Mouse (Mus musculus) kidney, postnatal 36 days (tissue): ENCODE measurements around the gene Gm8994.
"Not testable (repeated sequence)": the region's sequence is repeated elsewhere in the genome, so short reads cannot be mapped to it uniquely, and the experiment has no call there.

Experiments
- DNase-seq, 2 experiments: peaks; one replicate each; pipeline ENCODE4 v3.0.0; 2021 to 2022; ENCODE audit warnings: mixed read lengths in 2 of 2

The Gm8994 gene

DNA sequence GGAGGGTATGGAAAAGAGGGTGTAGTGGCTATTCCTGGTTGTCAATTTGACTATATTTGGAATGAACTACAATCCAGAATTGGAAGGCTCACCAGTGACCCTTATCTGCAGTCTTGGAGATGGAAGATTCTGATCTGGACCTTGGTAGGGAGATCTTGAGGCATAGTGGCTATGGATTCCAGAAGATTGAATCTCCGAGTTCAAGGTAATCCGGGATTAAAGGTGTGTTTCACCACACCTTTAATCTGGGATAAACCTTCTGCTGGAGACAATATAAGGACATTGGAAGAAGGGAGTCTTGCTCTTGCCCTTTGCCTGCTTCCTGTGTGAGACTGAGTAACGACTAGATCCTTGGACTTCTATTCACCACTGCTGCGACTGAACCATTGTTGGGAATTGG, at the start of gene Gm8994:
Gene Gm8994 (plus strand): TSS at position 301 of the 400 bp plus-strand sequence.
- not testable (repeated sequence) for DNase-seq

- DNase-seq, result no peak
Observed at GRCm38 (mm10) chr6:136277685-136278084, 49.7 kb upstream of the Gm8994 start.

- no peak for DNase-seq
Observed at GRCm38 (mm10) chr6:136284565-136284964, 42.8 kb upstream of the Gm8994 start.

GRCm38 (mm10) chr6:136286180-136286579, 41.2 kb upstream of the Gm8994 start:
- DNase-seq, result no peak

DNA sequence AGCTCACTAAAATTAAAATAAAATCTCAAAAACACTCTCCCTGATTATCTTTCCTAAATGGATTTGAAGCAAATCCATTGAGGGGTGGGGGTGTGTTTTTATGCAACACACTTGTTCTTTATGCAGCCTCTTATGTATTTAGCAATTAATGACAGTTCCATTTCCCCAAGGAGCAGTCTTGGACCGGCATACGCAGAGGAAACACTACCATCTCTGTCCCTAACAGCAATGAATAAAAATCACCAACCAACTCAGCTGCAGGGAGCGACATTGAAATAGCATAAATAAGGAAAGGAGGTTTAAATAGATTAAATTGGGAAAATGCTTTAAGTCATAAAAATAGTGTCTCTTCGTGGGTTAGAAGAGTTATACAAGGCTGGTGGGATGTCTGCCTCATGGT, 40.8 kb upstream of the Gm8994 start:
- no peak for DNase-seq

- DNase-seq, result no peak
Observed at GRCm38 (mm10) chr6:136291424-136291823, 35.9 kb upstream of the Gm8994 start.

DNA sequence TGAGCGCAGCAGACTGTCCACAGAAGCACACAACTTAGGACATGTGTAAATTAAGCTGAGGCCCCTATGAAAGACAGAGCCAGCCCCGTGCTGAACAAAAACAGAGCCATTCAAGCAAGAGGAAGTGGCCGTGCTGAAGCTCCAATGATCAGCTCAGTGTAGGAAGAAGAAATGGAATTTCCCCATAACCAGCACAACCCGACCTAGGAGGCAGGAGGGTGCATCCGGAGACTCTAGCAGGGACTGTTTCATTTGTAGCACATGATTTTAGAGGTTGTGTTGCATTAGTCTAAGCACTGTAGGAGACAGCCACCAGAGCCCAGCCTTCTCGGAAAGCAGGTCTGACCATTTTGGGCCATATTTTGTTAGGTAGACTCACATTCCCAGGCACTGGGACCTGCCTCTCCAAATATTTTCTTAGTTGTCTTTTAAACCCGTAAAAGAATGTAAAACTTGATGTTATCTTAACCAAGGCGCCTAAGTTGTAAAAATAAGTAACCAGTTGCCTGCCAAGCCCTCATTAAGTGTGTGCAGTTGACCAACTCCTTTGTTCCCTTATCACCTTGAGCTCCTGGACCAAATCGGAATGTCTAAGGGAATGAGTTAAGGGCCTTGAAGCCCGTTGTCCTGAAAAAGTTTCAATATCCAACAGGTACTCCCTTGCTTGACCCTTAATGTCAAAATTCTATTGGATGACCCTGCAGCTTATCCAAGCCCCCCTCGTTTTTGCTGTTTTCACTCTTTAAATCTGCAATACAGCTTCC, 35.2 kb upstream of the Gm8994 start:
- no peak for DNase-seq

DNA sequence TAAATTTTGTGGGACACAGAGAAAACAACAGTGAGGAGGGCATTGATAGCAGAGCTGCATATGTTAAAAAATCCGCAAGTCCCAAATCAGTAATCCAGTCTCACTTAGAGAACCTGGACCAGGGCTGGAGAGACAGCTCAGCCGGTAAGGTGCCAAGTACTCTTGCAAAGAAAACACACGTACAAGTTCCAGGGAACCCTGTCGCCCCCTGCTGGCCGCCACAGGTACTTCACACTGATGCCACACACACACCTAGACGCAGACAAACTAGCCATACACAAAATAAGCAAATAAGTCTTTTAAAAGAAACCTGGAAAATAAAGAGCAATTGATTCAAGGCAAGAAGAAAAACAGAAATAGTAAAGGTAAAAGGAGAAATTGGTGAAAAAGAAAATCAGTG, 33.6 kb upstream of the Gm8994 start:
- peak in 1 of 2 experiments; percentile 10 for DNase-seq

DNA sequence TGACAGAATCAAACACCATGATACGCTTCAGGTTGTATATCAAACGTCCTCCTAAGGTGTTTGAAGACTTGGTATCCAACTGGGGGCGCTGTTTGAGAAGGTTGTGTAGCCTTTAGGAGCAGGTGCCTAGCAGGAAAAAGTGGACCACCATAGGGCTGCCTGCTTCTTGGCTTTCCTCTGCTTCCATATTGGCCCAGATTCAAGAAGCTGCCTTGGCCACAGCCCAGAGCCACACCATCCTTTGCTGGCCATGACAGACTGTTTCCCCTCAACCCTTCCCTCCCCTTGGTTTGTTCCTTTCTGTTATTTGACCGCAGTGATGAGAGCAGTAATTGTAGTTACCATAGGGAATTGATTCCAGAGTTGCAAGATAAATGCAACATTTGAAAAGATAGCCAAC, 31.5 kb upstream of the Gm8994 start:
- DNase-seq, result peak; percentile 35 to 41

GRCm38 (mm10) chr6:136296251-136296650, 31.1 kb upstream of the Gm8994 start:
- DNase-seq, result peak in 1 of 2 experiments; percentile 21

DNA sequence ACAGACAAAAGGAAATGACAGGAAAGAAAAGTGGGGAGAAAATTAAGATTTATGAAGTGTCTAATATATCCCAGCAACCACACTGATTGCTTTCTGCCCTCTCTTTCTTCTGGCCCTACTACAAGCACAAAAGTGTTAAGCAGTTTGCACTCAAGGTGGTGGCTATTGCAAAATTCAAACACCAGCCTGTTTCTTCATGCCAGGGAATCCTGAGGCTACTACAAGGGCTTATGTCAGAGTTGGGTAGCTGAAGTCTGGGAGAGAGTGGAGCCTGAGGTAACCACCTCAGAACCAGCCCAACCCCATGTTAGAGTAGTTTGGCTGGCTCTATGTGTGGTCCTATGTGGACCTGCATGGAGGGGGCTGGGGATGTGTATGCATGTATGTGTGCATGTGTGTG, 23.8 kb upstream of the Gm8994 start:
- DNase-seq, result no peak

DNA sequence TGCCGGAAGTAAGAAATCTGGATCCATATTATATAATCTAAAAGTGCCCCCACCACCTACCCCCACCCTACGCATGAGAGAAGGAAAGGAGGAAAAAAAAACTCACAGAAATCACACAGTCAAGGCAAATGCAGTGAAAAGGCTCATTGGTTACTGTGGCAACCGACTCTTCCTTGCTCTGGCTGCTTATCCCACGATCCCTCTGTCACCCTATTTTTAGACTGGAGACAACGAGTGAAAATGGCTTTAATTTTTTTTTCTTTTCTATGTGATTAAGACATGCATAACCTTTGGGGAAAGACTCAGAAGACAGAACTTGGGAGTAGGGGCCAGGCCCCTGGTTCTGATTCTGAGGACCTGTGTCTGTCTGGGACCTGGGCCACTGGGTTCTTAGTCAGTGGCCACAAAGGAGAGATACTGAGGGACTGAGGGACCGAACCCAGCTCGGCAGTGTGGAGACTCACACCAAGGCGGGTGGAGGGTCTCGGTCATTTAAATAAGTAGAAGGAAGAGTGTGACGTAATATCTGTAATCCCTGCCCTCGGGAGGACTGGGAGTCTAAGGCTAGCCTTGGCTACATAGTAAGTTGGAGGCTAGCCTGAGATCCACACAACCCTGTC, 22.9 kb upstream of the Gm8994 start:
- no peak for DNase-seq

DNA sequence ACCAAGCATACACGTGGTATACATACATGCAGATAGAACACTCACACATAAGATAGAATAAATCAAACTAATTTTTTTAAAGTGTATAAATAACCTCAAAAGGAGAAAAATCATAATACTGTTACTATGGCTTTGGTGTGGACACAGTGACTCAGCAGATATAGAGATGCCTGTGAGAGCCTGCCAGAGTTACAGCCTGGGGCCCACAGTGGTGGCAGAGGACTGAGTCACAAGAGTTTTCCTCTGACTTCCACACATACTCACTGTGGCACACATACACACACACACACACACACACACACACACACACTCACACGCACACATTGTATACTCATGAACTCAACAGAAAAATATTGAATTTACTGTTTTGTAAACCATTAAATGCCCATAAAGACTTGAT, 17.9 kb upstream of the Gm8994 start:
- DNase-seq, result no peak

DNA sequence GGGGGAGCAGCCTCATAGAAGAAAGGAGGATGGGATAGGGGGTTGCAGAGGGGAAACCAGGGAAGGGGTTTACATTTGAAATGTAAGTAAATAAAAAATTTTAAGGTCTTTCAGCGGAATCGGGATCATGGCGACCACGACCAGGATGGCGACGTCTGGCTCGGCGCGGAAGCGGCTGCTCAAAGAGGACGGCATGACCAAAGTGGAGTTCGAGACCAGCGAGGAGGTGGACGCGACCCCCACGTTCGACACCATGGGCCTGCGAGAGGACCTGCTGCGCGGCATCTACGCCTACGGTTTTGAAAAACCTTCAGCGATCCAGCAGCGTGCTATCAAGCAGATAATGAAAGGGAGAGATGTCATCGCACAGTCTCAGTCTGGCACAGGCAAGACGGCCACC, 1.1 kb downstream of the Gm8994 start:
- not testable (repeated sequence) for DNase-seq

GRCm38 (mm10) chr6:136340669-136341068, 13.3 kb downstream of the Gm8994 start:
- no peak for DNase-seq

DNA sequence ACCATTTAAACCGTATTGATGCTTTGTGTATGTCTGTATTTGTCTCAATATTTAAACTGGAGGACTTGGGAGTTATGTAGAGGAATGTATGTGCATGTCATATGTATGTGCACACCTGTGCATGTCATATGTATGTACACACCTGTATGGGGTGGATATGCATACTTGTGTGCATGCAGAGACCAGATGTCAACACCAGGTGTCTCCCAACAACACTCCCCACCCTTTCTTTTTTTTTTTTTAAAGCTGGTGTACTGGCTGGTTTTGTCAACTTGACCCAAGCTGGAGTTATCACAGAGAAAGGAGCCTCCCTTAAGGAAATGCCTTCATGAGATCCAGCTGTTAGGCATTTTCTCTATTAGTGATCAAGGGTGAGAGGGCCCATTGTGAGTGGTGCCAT, 13.8 kb downstream of the Gm8994 start:
- no peak for DNase-seq

DNA sequence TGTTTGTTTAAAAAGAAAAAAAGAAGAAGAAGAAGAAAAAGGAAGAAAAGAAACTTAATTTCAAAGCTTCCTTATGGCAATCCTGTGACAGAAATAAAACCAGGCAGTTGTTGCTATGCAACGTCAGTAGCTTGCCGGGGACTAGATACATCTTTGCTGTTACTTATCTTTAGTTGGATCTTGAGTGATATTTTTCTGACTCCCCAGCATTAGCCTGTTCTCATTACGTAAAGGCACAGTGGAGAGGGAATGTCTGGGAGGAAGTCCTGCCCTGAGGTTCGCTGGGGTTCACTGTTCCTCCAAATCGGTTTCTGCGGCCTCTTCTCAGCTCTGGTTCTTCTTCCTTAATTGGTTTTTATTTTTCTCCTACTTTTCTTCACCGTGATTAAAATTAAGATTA, 16.5 kb downstream of the Gm8994 start:
- DNase-seq, result no peak

DNA sequence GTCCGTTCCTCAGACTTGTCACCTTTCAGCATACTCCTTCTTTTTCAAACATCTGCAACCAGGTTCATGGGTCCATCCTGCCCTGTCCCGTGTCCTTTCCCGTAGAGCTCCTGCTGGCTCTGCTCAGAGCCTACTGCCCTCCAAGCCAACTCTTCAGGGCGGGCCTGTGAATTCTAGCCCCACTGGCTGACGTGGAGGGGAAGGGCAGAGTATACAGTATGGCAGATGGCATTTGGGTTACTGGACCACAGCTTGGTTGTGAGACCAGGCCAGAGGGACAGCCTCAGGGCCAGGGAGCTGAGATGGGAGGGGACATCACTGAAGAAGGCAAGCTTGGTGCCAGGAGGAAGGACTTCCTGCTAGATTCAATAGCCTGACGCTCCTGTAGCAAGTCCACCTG, 17.7 kb downstream of the Gm8994 start:
- no peak for DNase-seq

DNA sequence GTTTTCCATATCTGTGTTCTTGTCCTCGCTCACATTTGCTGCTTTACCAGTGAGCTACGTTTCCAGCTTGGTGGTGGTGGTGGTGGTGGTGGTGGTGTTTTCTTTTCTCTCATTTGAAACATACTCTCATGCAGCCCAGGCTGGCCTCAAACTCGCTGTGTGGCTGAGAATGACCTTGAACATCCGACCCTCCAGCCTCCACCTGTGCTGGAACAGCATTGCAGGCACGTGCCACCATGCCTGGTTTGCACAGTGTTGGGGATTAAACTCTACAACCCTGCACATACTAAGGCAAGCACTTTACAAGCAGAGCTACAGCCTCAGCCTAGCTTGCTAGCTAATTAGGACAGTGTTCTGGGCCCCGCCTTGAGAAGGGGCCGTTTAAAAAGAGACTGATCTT, 18.3 kb downstream of the Gm8994 start:
- no peak for DNase-seq

GRCm38 (mm10) chr6:136347053-136347452, 19.7 kb downstream of the Gm8994 start:
- no peak for DNase-seq

DNA sequence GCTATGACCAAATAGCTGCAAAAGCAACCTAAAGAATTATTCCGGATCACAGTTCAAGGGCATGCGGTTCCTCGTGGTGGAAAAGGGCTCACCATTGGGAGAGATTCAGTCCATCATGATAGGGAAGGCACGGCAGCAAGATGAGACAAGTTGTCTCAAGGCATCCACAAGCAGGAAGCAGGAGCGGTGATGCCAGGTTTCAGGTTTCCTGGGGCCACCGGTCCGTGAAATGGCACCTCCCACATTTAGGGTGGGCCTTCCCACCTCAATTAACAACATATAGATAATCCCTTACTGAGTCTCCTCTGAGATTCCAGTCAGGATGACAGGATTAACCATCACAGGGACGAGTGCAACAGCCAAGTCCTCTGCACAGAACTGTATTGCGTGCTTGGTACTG, 20.3 kb downstream of the Gm8994 start:
- no peak for DNase-seq

DNA sequence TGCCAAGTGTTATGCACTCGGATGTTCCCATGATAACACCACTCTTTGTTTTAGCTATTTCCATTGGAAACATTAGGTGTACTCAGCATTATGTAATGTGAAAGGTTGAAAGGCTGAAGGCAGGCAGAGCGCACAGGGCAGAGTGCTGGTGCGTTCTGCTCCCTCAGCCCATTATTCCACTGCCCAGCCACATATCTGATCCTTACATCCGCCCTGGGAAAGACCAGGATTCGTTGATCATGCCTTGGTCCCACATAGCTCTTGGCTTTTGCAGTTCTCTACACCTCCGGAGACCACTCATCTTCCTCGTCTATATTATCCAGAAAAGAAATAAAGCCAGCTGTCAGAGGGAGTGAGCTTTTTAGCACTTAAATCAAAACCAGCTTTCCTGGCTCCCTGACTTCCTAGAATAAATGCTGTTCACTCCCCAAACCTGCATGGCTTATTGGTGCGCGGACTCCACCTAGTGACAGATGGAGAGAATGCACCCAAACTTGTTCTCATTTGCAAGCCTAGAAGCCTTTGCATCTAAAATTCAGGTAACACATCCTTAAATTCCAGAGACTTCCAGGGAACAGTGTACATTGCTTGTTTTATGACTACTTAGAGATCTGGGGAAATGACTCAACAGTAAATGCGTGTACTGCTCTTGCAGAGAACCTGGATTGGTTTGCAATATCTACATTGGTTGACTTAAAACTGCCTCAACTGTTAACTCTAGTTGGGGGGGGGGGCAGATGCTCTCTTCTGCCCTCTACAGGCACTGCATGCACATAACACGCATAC, 26.3 kb downstream of the Gm8994 start:
- peak; percentile 61 to 82 for DNase-seq

- DNase-seq, result no peak
Observed at GRCm38 (mm10) chr6:136358471-136358870, 31.1 kb downstream of the Gm8994 start.

DNA sequence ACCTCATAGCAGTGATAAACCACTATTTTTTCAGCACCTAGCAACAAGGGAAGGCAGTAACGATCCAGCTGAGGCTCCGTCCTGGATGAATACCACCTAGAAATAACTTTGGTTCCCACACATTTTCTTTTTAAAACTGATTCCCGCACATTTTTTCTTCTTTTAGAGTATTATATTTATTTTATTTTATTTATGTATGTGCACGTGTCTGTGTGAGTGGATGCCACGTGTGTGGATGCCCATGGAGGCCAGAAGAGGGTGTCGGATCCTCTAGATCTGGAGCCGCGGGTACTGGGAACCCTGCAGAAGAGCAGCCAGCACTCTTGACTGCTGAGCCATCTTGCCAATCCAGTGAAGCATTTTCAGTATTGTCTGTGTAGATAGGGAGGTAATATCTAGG, 36.0 kb downstream of the Gm8994 start:
- DNase-seq, result no peak
